Mouse (Mus musculus): Measurements from ENCODE around the gene Wdfy4. TPM values are rescaled to one million over a fixed set of nuclear protein-coding genes. Genes with fewer than 3 reads are reported as not detected.
A peak's percentile ranks its signal among the peaks of the same experiment; 100 is the strongest.

The Wdfy4 gene
- polyA plus RNA-seq, 1 experiment from 2014 or later = 0.08 TPM

- WGBS = 79% methylated on average over 3 of the region's 3 CpGs
- Histone ChIP-seq H3K9me3 (no peaks in the 10 kb centered on the region), H3K27me3 (no peaks in the 10 kb centered on the region), H3K4me3 (no peak overlapping the region), H3K36me3 (no peaks in the 10 kb centered on the region), H3K4me2 (no peak overlapping the region), H3K9ac (no peak overlapping the region), H3K4me1 (replicated peaks) (no peaks in the 10 kb centered on the region), H3K27ac (replicated peaks) (no peak overlapping the region)
- no peak for ATAC-seq (ENCODE audit: low read depth)
Observed at GRCm38 (mm10) chr14:33104809-33105208, 80.5 kb downstream of the Wdfy4 start.

- Histone ChIP-seq H3K4me1 (replicated peaks) (no peaks in the 10 kb centered on the region), H3K9ac (no peak overlapping the region), H3K9me3 (no peaks in the 10 kb centered on the region), H3K4me2 (no peak overlapping the region), H3K4me3 (no peak overlapping the region), H3K27me3 (no peaks in the 10 kb centered on the region), H3K27ac (replicated peaks) (no peak overlapping the region), H3K36me3 (no peaks in the 10 kb centered on the region)
- 65% methylated on average over 2 of the region's 2 CpGs for WGBS
- no peak for ATAC-seq (ENCODE audit: low read depth)
Observed at GRCm38 (mm10) chr14:33101609-33102008, 83.7 kb downstream of the Wdfy4 start.

GRCm38 (mm10) chr14:33099926-33100325 lies 85.4 kb downstream of the Wdfy4 start:
- Histone ChIP-seq H3K4me1 (replicated peaks) (no peaks in the 10 kb centered on the region), H3K9ac (no peak overlapping the region), H3K4me2 (no peak overlapping the region), H3K9me3 (no peaks in the 10 kb centered on the region), H3K36me3 (no peaks in the 10 kb centered on the region), H3K4me3 (no peak overlapping the region), H3K27me3 (no peaks in the 10 kb centered on the region), H3K27ac (replicated peaks) (no peak overlapping the region)
- no peak for ATAC-seq (ENCODE audit: low read depth)
- WGBS = 86% methylated on average over 5 of the region's 5 CpGs

- no peak for ATAC-seq (ENCODE audit: low read depth)
- no peaks in the 10 kb centered on the region for H3K4me1 ChIP-seq (replicated peaks)
- H3K9ac ChIP-seq = no peak overlapping the region
- WGBS = 64% methylated on average over 7 of the region's 7 CpGs
- no peaks in the 10 kb centered on the region for H3K36me3 ChIP-seq
- H3K27me3 ChIP-seq = no peaks in the 10 kb centered on the region
- H3K27ac ChIP-seq (replicated peaks) = no peak overlapping the region
- H3K9me3 ChIP-seq = no peaks in the 10 kb centered on the region
- H3K4me2 ChIP-seq = no peak overlapping the region
- no peak overlapping the region for H3K4me3 ChIP-seq
Observed at GRCm38 (mm10) chr14:33099111-33099510, 86.2 kb downstream of the Wdfy4 start.

GRCm38 (mm10) chr14:33096462-33096861 lies 88.8 kb downstream of the Wdfy4 start:
- Histone ChIP-seq H3K9ac (no peak overlapping the region), H3K4me1 (replicated peaks) (no peaks in the 10 kb centered on the region)
- WGBS = 86% methylated on average over 5 of the region's 5 CpGs

GRCm38 (mm10) chr14:33083326-33083725 lies 102.0 kb downstream of the Wdfy4 start:
- no peaks in the 10 kb centered on the region for H3K9me3 ChIP-seq
- H3K27ac ChIP-seq (replicated peaks) = no peak overlapping the region
- no peak for ATAC-seq (ENCODE audit: low read depth)
- H3K27me3 ChIP-seq = peaks cover 9% of the 10 kb centered on the region
- peaks cover 11% of the 10 kb centered on the region for H3K4me1 ChIP-seq (replicated peaks)
- H3K4me2 ChIP-seq = no peak overlapping the region
- 84% methylated on average over 8 of the region's 8 CpGs for WGBS
- H3K9ac ChIP-seq = no peak overlapping the region
- no peaks in the 10 kb centered on the region for H3K36me3 ChIP-seq
- no peak overlapping the region for H3K4me3 ChIP-seq

More at GRCm38 (mm10) chr14:33096462-33096861, 88.8 kb downstream of the Wdfy4 start:
- Histone ChIP-seq H3K9me3 (no peaks in the 10 kb centered on the region), H3K36me3 (no peaks in the 10 kb centered on the region), H3K4me2 (no peak overlapping the region), H3K4me3 (no peak overlapping the region), H3K27ac (replicated peaks) (no peak overlapping the region), H3K27me3 (no peaks in the 10 kb centered on the region)
- ATAC-seq (ENCODE audit: low read depth) = no peak

DNA sequence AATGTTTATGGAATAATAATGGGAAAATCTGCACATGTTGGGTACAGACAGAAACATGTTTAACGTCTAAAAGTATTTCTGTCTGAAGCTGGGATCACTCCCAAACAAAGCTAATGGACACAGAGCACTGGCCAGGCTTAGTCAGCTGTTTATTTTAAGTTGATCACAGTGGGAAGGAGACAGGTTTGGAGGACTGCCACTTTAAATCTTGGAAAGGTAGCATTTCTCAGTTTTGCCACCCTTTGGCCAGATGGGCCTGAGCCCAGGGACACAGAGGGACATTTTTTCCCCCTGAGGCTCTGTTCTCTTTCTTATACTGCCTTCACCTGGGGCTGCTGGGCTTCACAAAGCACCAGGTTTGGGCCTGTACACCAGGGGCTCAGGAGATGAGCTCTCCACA lies 103.0 kb downstream of the Wdfy4 start:
- Histone ChIP-seq H3K4me1 (replicated peaks) (peaks cover 11% of the 10 kb centered on the region), H3K36me3 (no peaks in the 10 kb centered on the region), H3K9me3 (no peaks in the 10 kb centered on the region), H3K4me3 (no peak overlapping the region), H3K27ac (replicated peaks) (no peak overlapping the region), H3K9ac (no peak overlapping the region), H3K4me2 (no peak overlapping the region), H3K27me3 (peaks cover 18% of the 10 kb centered on the region)
- 85% methylated on average over 1 of the region's 1 CpGs for WGBS
- ATAC-seq (ENCODE audit: low read depth) = no peak

GRCm38 (mm10) chr14:33081370-33081860 lies 103.9 kb downstream of the Wdfy4 start:
- Histone ChIP-seq H3K9ac (no peak overlapping the region), H3K9me3 (no peaks in the 10 kb centered on the region), H3K27me3 (peaks cover 19% of the 10 kb centered on the region), H3K4me1 (replicated peaks) (peaks cover 11% of the 10 kb centered on the region), H3K36me3 (no peaks in the 10 kb centered on the region), H3K4me3 (no peak overlapping the region), H3K4me2 (no peak overlapping the region), H3K27ac (replicated peaks) (peak overlapping the region; percentile 52; the same call in 1 of the 2 replicates)
- ATAC-seq (ENCODE audit: low read depth) = peak; percentile 78
- WGBS = 34% methylated on average over 6 of the region's 6 CpGs

DNA sequence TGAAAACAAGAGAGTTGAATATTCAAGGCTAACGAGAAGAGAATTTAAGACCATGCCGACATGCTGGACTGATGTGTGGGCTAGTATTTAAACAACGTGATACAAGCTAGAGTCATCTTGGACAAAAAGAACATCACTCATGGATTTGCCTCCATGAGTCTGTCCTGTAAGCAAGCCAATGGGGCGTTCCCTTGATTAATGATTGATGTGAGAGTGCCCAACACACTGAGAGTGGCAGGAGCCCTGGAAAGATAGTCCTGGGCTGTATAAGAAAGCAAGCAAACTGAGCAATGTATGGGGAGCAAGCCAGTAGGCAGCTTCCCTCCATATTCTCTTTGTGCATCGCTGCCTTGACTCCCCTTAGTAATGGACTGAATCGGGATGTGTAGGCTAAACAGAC lies 106.7 kb downstream of the Wdfy4 start:
- H3K9me3 ChIP-seq = no peaks in the 10 kb centered on the region
- peaks cover 15% of the 10 kb centered on the region for H3K27me3 ChIP-seq
- no peaks in the 10 kb centered on the region for H3K36me3 ChIP-seq
- no peak for ATAC-seq (ENCODE audit: low read depth)
- 87% methylated on average over 6 of the region's 6 CpGs for WGBS
- no peak overlapping the region for H3K27ac ChIP-seq (replicated peaks)
- H3K4me1 ChIP-seq (replicated peaks) = peaks cover 11% of the 10 kb centered on the region
- no peak overlapping the region for H3K9ac ChIP-seq
- H3K4me2 ChIP-seq = no peak overlapping the region
- H3K4me3 ChIP-seq = no peak overlapping the region

DNA sequence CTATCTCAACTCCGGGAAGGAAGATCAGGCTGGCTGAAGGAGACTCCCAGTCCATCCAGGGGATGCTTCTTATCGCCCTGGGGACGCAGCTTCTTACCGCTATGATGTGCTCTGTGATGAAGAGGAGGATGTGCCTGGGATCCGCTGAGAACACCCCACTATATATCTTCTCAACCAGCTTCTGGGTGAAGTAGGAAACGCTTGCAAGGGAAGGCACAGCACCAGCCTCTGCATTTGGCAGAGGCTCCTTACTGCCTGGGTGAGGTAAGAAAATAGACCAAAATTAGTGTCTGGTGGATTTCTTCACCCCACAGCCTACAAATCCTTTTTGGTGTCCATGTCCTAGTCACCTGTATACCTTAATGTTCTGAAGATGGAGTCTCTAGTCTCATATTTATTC lies 107.2 kb downstream of the Wdfy4 start:
- H3K4me2 ChIP-seq = no peak overlapping the region
- peaks cover 12% of the 10 kb centered on the region for H3K27me3 ChIP-seq
- no peak for ATAC-seq (ENCODE audit: low read depth)
- peaks cover 11% of the 10 kb centered on the region for H3K4me1 ChIP-seq (replicated peaks)
- no peaks in the 10 kb centered on the region for H3K36me3 ChIP-seq
- H3K9me3 ChIP-seq = no peaks in the 10 kb centered on the region
- no peak overlapping the region for H3K27ac ChIP-seq (replicated peaks)
- H3K9ac ChIP-seq = no peak overlapping the region
- H3K4me3 ChIP-seq = no peak overlapping the region
- WGBS = 85% methylated on average over 6 of the region's 6 CpGs

GRCm38 (mm10) chr14:33073355-33073754 lies 112.0 kb downstream of the Wdfy4 start:
- Histone ChIP-seq H3K36me3 (no peaks in the 10 kb centered on the region), H3K4me2 (no peak overlapping the region), H3K4me1 (replicated peaks) (no peaks in the 10 kb centered on the region), H3K9ac (no peak overlapping the region), H3K27ac (replicated peaks) (no peak overlapping the region), H3K27me3 (peaks cover 12% of the 10 kb centered on the region), H3K9me3 (no peaks in the 10 kb centered on the region), H3K4me3 (no peak overlapping the region)
- no peak for ATAC-seq (ENCODE audit: low read depth)
- WGBS = 81% methylated on average over 3 of the region's 3 CpGs

GRCm38 (mm10) chr14:33072351-33072750 lies 113.0 kb downstream of the Wdfy4 start:
- no peak for ATAC-seq (ENCODE audit: low read depth)
- Histone ChIP-seq H3K27ac (replicated peaks) (no peak overlapping the region), H3K4me3 (no peak overlapping the region), H3K9ac (no peak overlapping the region), H3K4me2 (no peak overlapping the region), H3K36me3 (no peaks in the 10 kb centered on the region), H3K4me1 (replicated peaks) (no peaks in the 10 kb centered on the region; the same call in 1 of the 2 replicates), H3K9me3 (no peaks in the 10 kb centered on the region), H3K27me3 (peaks cover 3% of the 10 kb centered on the region; the same call in 1 of the 2 replicates)
- WGBS = 86% methylated on average over 7 of the region's 7 CpGs

DNA sequence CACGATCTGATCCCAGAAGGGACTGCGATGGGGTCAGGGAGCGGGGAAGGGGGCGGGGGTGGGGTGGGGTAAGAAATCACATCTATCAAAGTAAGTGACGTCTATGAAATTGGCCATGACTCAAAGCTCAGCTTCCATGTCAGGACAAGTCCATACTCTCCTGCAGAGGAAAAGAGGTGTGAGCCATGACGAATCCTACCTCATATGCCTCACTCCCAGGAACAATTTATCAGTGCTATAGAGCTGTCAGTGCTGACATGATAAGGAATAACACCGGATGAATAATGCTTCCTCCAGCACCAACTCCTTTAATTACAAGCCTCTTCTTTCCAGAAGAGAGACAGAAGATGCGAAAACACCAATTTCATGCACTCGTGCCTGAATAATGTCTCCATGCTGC lies 117.6 kb downstream of the Wdfy4 start:
- Histone ChIP-seq H3K9ac (no peak overlapping the region), H3K27me3 (no peaks in the 10 kb centered on the region; the same call in 1 of the 2 replicates), H3K4me2 (no peak overlapping the region), H3K4me1 (replicated peaks) (no peaks in the 10 kb centered on the region; the same call in 1 of the 2 replicates), H3K9me3 (no peaks in the 10 kb centered on the region), H3K4me3 (no peak overlapping the region), H3K36me3 (no peaks in the 10 kb centered on the region), H3K27ac (replicated peaks) (no peak overlapping the region)
- WGBS = 61% methylated on average over 9 of the region's 9 CpGs
- ATAC-seq (ENCODE audit: low read depth) = peak; percentile 61; the same call in 1 of the 2 replicates
